Mouse (Mus musculus) limb, embryonic 11.5 days (tissue): ENCODE results near the gene Gm12888. TPM values are rescaled to one million over a fixed set of nuclear protein-coding genes. Genes with fewer than 3 reads are reported as not detected.
"Not testable (repeated sequence)": the region's sequence is repeated elsewhere in the genome, so short reads cannot be mapped to it uniquely, and the experiment has no call there.

Source experiments
- ATAC-seq: fragments of 200-750 bp; cut with Nextera tagmentation; 2 replicates; pipeline ENCODE4 v1.8.0; 2017; ENCODE audit warnings: low read depth; ENCODE audit not compliant: insufficient number of reproducible peaks, low FRiP score, low TSS enrichment
- DNase-seq: peaks from one replicate; pipeline ENCODE4 v3.0.0-alpha.2; 2015; ENCODE audit warnings: low spot score
- H3K27ac ChIP-seq: fragments of 300-500 bp; sonication (generic); replicated peaks from 2 replicates; pipeline ENCODE4 v1.5.1; 2014; ENCODE audit warnings: low read depth, mild to moderate bottlenecking, low read length
- H3K27me3 ChIP-seq: fragments of 300-500 bp; sonication (generic); 2 replicates; pipeline ENCODE4 v1.6.1; 2014; ENCODE audit warnings: mild to moderate bottlenecking, low read length, mixed read lengths; ENCODE audit not compliant: control insufficient read depth, insufficient read depth
- H3K36me3 ChIP-seq: fragments of 300-500 bp; sonication (generic); 2 replicates; pipeline ENCODE4 v1.6.1; 2014; ENCODE audit warnings: mild to moderate bottlenecking, low read length, moderate library complexity, mixed read lengths; ENCODE audit not compliant: control insufficient read depth, insufficient read depth
- H3K4me1 ChIP-seq: fragments of 300-500 bp; sonication (generic); 2 replicates; pipeline ENCODE4 v1.6.1; 2014; ENCODE audit warnings: low read length, mixed read lengths; ENCODE audit not compliant: control insufficient read depth, insufficient read depth
- H3K4me2 ChIP-seq: fragments of 300-500 bp; sonication (generic); 2 replicates; pipeline ENCODE4 v1.6.1; 2014; ENCODE audit warnings: low read depth, mild to moderate bottlenecking, moderate library complexity; ENCODE audit not compliant: severe bottlenecking
- H3K4me3 ChIP-seq: fragments of 300-500 bp; sonication (generic); 2 replicates; pipeline ENCODE4 v1.5.1; 2014; ENCODE audit warnings: low read depth, low read length
- H3K9ac ChIP-seq: fragments of 300-500 bp; sonication (generic); 2 replicates; pipeline ENCODE4 v1.6.1; 2014; ENCODE audit warnings: mild to moderate bottlenecking, low read length
- H3K9me3 ChIP-seq: fragments of 300-500 bp; sonication (generic); 2 replicates; pipeline ENCODE4 v1.6.1; 2016; ENCODE audit warnings: low read length; ENCODE audit not compliant: control insufficient read depth
- WGBS: fragments of 180-500 bp; shearing (Covaris S2); extraction: QIAGEN DNeasy Blood & Tissue Kit; methylation state at CpG from one replicate; pipeline ENCODE4 v1.1.7; 2014; 5-methylcytosine and 5-hydroxymethylcytosine counted together
- polyA plus RNA-seq: library from polyadenylated mRNA; unstranded; fragments of >200 nt; fragmentation: Nextera tagmentation; extraction: Ambion mirVana; gene quantifications from 2 replicates; pipeline ENCODE4 v1.2.1, GENCODE M21; 2014

Gene Gm12888
- polyA plus RNA-seq: not detected in 2 replicates

DNA sequence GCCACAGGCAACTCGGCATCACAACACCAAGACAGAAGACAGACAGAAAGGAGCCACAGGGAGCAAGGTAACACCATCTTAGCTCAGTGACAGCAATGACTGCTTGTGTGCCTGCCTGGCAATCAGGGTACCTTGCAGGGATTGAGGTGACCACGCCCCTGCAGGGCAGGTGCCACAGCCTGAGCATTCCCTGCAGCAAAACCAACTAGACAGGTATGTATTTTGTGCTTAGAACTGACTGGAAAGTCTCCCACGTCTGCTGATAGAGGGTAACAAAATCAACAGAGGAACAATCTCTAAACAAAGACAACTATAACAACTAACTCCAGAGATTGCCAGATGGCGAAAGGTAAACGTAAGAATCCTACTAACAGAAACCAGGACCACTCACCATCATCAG is at the start of gene Gm12888:
Gene Gm12888, minus strand, starts transcription at position 101 of the 400 bp plus-strand sequence.
- ATAC-seq, H3K4me2 ChIP-seq, H3K27ac ChIP-seq, H3K27me3 ChIP-seq, DNase-seq, H3K4me3 ChIP-seq, H3K9ac ChIP-seq, H3K36me3 ChIP-seq, H3K9me3 ChIP-seq, H3K4me1 ChIP-seq: not testable (repeated sequence)
- WGBS: 64% methylated on average over 3 of the region's 5 CpGs

Other genes starting within 250 kb of the Gm12888 start
- 17.8 and 21.3 TPM in 2 replicates for gene Zmpste24, start 226.7 kb downstream of the Gm12888 start, polyA plus RNA-seq
- not detected in 2 replicates for gene Tmco2, start 215.7 kb downstream of the Gm12888 start, polyA plus RNA-seq
- gene Rlf, start 109.8 kb downstream of the Gm12888 start, polyA plus RNA-seq: 23.5 and 24.0 TPM in 2 replicates
- gene Gm12886, start 98.2 kb upstream of the Gm12888 start, polyA plus RNA-seq: not detected in 2 replicates